Mouse (Mus musculus): Measurements from ENCODE around the gene Immp2l. TPM values are rescaled to one million over a fixed set of nuclear protein-coding genes. Genes with fewer than 3 reads are reported as not detected.

The Immp2l gene
- polyA plus RNA-seq, 1 experiment = 0.19 TPM

DNA sequence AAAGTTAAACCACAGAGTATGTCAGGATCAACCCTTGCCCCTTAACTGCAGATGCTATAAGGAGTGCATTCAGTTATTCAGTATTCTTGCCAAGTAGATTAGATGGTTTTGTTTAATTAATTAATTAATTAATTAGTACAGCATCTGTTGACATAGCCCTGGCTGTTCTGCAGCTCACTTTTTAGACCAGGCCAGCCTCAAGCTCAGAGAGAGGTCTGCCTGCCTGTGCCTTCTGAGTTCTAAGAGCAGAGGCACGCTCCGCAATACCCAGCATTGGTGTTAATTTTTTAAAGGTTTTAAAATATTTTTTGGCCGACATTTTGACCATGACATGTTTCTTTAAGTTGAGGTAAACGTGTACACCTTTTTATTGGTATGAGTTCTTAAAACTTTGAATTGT lies 292.0 kb downstream of the Immp2l start:
- no peak for TF ChIP-seq GATA1 (IDR thresholded peaks at IDR 0.05; ENCODE audit: low read length)

DNA sequence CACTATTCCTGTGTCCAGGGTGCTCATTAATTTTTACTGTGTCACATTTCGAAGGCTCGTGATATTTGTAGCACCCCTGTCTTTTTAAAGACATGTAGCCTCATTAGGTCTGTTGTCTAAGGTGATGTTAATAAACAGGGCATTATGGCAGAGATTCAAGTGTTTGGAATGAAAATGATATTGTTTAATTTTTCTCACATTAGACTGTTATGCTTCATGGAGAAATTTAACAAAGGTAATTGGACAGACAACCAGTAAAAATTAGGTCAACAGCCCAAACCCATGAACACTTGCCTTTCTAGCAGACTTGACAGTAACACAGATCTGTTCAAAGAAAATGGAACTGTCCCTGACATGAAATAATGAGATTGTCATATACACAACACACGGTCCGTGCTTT lies 292.5 kb downstream of the Immp2l start:
- TF ChIP-seq GATA1 (IDR thresholded peaks at IDR 0.05; ENCODE audit: low read length) = no peak

DNA sequence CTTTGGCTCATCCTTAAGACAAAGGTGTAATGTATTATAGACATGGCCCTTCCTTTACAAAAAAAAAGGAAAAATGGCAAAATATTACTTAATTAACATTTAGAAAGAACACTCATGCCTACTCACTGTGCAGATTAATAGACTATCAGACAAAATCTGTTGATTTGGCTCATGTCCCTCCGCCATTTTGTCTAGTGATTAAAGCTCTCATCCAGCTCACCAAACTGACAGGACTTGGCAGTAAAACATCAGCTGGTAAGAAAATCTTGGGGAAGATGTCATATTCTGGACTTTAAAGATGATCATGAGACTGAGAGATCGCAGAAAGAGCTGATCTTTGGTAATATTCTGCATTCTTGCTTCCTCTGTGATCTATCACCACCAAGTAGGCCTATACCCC lies 293.5 kb downstream of the Immp2l start:
- no peak for TF ChIP-seq GATA1 (IDR thresholded peaks at IDR 0.05; ENCODE audit: low read length)

DNA sequence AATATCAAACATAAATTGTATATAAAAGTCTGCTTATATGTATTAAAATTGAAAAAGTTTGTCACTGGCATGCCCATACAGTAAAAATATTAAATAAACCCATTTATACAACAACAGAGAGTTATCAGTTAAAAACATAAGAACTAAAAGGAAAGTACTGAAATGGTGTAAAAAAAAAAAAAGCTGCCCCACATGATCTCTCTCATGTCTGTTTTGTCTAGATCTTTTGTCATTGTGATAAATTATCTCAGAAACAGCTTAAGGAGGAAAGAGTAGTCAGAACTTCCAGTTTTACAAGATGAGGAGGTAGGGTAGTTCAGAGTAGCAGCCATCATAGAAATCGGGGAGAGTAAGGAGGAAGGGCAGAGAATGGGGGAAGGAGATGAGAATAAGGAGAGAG lies 298.1 kb downstream of the Immp2l start:
- TF ChIP-seq GATA1 (IDR thresholded peaks at IDR 0.05; ENCODE audit: low read length) = no peak

DNA sequence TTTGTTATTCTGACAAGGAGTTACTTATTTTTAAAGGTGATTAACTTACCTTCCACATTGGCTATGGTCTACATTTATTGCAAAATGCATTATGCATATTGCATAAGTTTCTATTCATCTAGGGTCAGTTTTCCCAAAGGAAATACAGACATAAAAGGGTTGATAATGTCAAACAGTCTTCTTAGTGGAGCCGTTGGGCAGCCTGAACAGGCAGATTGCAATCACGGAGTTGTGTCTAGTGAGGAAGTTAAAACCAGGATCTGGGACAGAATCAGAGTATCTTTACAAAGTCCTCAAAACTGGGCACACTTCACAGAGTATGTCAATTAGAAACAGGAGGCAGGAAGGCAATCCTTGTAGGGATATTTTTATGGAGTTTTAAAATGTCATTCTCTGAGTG lies 300.5 kb downstream of the Immp2l start:
- no peak for TF ChIP-seq GATA1 (IDR thresholded peaks at IDR 0.05; ENCODE audit: low read length)

DNA sequence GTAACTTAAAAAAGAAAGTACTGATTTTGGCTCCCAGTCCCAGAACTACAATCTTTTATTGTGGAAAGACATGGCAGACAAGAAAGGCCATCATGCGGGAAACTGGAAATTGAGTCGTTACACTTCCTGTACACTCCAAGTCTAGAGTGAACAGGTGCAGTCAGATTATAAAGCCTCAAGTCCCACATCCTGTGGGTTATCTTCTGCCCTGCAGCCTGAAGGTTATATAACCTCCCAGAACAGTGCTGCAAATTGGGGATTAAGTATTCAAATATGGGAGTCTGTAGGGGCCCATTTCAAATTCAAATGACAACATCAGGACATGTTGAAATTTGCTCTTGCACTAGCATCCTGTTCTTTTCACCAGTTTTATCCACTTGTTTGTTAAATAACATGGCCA lies 301.9 kb downstream of the Immp2l start:
- TF ChIP-seq GATA1 (IDR thresholded peaks at IDR 0.05; ENCODE audit: low read length) = peak; percentile 35

DNA sequence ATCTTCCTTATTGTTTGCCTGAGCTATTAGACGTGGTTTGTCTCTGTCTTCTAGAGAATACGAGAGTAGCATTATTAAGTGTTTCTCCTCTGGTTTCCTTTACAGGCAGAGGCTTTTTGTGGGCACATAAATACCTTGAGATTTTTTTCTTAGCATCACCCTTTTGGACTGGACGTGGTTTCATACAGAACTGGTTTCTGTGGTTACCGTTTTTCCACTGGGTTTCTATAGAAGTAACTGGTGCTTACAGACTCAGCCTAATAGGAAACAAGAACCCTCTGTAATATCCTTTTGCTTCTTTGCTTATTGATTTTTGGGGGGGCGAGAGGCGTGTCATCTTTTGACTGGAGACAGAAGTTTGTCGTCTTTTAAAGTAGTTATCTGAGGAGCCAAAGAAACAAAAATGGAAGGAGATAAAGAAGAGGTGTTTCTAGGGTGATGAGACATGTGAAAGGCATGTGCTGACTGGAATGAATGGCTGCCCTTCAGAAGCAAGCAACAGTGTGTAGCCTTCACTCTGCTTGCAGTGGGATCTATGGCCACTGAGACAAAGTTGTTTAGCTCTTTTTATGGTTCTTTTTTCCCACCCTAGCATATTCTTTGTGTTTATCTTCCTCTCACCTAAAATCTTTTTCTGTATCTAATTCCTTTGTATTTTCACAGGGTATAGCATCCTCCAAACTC lies 307.2 kb downstream of the Immp2l start:
- no peak for TF ChIP-seq GATA1 (IDR thresholded peaks at IDR 0.05; ENCODE audit: low read length)

DNA sequence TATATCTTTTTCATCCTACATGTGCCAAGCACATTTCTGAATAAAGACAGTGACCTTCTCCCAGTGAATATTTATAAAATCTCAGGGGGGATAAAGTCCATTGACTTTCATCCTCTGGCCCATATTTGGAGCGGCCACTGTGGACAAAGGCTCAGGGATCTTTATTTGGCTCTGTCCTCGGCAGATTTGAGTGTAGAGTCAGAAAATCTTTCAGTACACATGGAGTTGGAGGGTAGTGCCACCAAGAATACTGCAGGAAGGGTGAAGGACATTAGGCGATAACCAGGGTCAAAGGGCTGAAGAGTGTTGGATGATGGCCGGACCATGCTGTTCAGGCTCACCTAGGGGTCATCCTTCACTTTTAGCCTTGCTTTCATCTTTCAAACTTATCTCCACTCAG lies 321.7 kb downstream of the Immp2l start:
- TF ChIP-seq GATA1 (IDR thresholded peaks at IDR 0.05; ENCODE audit: low read length) = no peak

DNA sequence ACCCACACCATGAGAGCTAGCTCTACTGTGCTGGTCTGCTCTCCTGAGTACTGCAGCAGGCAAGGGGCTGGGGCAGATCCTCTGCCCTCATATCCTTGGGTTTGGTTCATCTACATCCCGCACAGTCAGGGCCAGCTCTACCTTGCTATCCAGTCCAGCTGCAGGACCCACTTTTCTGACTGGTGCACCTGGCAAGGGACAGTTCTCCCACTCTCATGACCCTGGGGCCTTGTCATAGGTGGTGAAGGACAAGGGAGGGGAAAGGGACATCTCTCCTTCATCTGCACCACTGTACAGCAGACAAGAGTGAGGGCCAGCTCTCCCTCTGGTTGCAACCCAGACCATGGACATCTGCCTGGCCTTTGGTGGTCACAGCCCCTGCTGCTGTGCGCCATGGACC lies 323.6 kb downstream of the Immp2l start:
- TF ChIP-seq GATA1 (IDR thresholded peaks at IDR 0.05; ENCODE audit: low read length) = no peak

DNA sequence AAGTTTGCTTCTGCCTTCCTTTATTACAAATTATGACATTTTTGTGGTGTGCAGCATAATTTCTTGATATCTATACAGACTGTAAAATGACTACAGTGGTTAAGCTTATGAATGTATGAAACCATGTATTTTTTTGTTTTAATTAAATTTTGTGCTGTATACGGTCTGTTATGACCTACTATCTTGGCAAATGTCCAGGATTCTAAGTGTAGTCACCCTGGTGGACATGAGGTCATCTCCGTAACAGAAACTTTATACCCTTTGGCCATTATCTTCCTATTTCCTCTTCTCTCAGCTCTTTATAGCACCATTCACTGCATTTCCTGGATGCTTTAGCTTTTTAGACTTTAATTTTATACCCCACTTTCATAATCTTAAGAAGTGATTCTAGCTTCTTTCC lies 325.5 kb downstream of the Immp2l start:
- TF ChIP-seq GATA1 (IDR thresholded peaks at IDR 0.05; ENCODE audit: low read length) = no peak

DNA sequence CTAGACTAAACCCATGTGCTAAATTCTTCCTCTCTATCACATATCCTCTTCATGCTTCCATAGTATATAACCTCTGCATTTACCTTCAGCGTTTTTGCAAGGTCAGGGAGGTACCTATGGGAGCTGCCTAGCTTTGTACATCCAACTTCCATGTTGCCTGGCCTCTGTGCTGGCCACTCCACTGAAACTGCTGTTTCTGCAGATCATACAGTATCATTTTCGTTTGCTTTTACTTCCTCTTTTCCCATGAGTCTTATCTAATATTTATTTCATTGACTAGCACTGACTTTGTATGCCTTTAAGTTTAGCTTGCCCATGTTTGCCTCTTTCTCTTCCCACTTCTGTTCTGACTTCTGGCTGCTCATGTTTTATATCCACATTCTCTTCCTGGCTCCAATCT lies 325.9 kb downstream of the Immp2l start:
- TF ChIP-seq GATA1 (IDR thresholded peaks at IDR 0.05; ENCODE audit: low read length) = no peak

DNA sequence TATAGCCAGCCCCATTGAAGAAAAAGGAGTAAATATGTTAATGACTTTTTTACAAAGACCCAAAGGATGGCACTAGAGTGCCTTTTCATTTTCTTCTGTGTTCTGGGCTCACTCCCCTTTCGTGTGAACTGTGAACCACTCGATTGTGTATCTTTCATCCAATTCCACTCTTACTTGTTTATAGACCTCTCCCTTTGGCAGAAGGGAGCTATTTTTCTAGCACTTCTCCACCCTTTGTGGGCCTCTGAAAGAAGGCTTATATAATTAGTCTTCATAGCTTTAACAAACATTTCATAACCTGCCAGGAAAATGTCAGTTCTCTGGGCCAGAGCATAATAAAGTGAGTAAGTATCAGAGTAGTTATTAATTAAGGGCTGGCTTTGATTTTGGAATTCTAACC lies 327.4 kb downstream of the Immp2l start:
- no peak for TF ChIP-seq GATA1 (IDR thresholded peaks at IDR 0.05; ENCODE audit: low read length)

DNA sequence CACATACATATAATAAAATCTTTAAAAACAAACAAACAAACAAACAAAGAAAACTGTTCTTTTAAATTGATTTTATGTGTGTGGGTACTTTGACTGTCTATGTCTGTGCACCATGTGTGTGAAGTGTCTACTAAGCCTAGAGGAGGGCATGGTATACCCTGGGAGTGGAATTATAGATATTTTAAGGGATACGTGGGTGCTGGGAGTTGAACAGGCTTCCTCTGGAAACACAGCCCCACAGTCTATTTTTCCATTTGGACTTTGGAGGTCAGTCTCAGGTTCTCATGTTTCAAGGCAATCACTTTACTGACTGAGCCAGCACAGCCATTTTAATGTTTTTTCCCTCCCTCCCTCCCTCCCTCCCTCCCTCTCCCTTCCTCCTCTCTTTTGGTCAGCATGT lies 331.0 kb downstream of the Immp2l start:
- TF ChIP-seq GATA1 (IDR thresholded peaks at IDR 0.05; ENCODE audit: low read length) = no peak

DNA sequence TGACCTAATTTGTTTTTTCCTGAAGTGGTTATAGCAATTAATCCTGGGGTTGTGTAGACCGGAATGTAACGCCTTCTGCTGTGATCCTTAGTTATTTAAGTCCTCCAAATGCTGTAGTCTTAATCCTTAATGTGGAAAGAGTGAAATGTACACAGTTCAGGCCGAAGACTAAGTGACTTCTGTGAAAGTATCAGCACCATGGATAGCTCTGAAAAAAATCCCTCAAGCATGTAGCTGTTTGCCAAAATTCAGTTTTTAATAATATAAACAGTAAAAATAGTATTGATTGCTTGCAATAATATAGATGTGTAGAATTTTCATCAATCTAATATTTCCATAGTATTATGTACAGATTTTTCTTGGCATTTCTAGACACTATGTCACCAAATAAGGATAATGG lies 332.1 kb downstream of the Immp2l start:
- TF ChIP-seq GATA1 (IDR thresholded peaks at IDR 0.05; ENCODE audit: low read length) = no peak

DNA sequence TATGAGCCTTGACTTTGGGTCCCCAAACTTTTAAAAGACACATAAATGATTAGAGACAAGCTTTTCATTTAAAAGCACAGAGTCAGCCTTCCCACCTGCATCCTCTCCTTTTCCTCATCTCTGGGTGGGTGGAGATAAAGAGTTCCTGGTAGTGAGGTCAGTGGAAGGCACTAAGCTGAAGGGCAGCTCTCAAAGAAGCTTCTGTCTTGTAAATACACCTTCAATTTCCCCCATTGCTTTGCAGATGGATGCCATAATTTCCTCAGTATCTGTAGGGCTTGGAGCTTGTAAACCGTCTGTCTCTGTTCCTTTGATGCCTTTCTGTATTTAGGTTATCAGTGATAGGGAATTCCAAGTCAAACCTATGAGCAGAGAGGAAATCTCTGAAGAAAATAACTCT lies 362.8 kb downstream of the Immp2l start:
- no peak for TF ChIP-seq GATA1 (IDR thresholded peaks at IDR 0.05; ENCODE audit: low read length)

DNA sequence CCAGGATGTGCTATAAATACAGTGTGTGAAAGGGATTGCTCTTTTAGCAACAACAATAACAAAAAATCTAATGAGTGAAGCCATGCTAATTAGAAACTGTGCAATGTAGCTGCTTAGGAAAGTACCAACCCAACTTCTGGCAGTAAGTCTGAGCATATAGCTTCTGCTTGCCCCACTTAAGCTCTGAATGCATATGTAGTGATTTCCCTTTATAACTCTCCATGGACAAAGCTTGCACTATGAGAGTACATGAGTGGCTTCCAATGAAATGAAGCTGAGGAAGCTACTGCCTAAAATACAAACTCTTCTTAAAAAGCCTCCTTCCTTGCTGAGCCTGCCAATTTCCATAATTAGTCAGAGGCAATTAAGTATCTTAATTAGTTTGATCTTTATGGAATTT lies 370.3 kb downstream of the Immp2l start:
- no peak for TF ChIP-seq GATA1 (IDR thresholded peaks at IDR 0.05; ENCODE audit: low read length)

DNA sequence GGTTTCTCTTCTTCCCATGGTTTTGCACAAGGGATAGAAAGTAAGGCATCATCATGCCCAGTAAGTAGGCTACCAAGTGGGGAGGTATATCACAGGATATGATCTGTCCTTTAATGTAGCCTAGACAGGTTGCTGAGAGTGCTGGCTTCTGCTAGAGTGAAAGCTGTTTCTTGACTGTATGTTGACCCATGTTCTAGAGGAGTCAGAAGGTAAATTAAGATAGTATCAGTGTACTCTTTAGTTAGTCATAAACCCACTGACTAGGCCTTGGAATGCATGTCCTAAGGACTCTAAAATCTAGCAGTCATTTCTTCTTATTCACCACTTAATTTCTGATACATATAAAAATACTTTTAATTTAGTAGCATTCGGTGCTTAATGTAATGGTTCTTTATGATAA lies 377.2 kb downstream of the Immp2l start:
- TF ChIP-seq GATA1 (IDR thresholded peaks at IDR 0.05; ENCODE audit: low read length) = no peak

DNA sequence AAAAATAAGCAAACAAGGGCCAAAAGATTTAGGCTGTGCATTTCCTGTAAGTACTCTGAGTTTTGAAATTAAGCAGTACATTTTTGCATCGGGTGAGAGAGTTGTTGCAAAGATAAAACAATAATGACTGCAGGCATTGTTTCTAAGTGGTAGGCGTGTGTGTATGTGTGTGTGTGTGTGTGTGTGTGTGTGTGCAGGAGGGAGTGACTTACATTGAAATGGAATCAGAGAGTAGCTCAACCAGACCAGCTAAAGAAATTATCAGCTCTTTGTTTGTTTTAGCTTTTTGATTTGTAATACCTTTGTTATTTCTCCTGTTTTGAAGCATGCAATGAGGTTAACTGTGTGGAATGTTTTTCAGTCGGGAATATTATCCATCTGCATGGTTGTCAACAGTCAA lies 378.0 kb downstream of the Immp2l start:
- no peak for TF ChIP-seq GATA1 (IDR thresholded peaks at IDR 0.05; ENCODE audit: low read length)

All from G1E-ER4 (cell line).